Mouse (Mus musculus) A20 (cell line): Measurements from ENCODE around the gene Nr6a1.

Experiments used
- DNase-seq: peaks from one replicate; pipeline ENCODE4 v3.0.0-alpha.2; 2011; ENCODE audit warnings: low read depth, low spot score

Gene Nr6a1

GRCm38 (mm10) chr2:38927115-38927979, at the start of gene Nr6a1:
TSS of gene Nr6a1 (minus strand) at chr2:38927688.
- peak; percentile 80 for DNase-seq

- DNase-seq: no peak
Observed at GRCm38 (mm10) chr2:38975941-38976805, 48.7 kb upstream of the Nr6a1 start.

- DNase-seq: no peak
Observed at GRCm38 (mm10) chr2:38975181-38975580, 47.7 kb upstream of the Nr6a1 start.

- DNase-seq: peak; percentile 69
Observed at GRCm38 (mm10) chr2:38974171-38974570, 46.7 kb upstream of the Nr6a1 start.

- DNase-seq: no peak
Observed at GRCm38 (mm10) chr2:38973701-38974100, 46.2 kb upstream of the Nr6a1 start.

- DNase-seq: no peak
Observed at GRCm38 (mm10) chr2:38973223-38973622, 45.7 kb upstream of the Nr6a1 start.

GRCm38 (mm10) chr2:38970057-38970456, 42.6 kb upstream of the Nr6a1 start:
- no peak for DNase-seq

GRCm38 (mm10) chr2:38969650-38970049, 42.2 kb upstream of the Nr6a1 start:
- DNase-seq: no peak

- DNase-seq: no peak
Observed at GRCm38 (mm10) chr2:38964198-38964597, 36.7 kb upstream of the Nr6a1 start.

- DNase-seq: no peak
Observed at GRCm38 (mm10) chr2:38957671-38958223, 30.3 kb upstream of the Nr6a1 start.

- DNase-seq: peak; percentile 63
Observed at GRCm38 (mm10) chr2:38956062-38956461, 28.6 kb upstream of the Nr6a1 start.

- no peak for DNase-seq
Observed at GRCm38 (mm10) chr2:38953152-38953883, 25.8 kb upstream of the Nr6a1 start.

GRCm38 (mm10) chr2:38950281-38950719, 22.8 kb upstream of the Nr6a1 start:
- DNase-seq: no peak

- DNase-seq: no peak
Observed at GRCm38 (mm10) chr2:38947566-38947965, 20.1 kb upstream of the Nr6a1 start.

- DNase-seq: no peak
Observed at GRCm38 (mm10) chr2:38944460-38945161, 17.1 kb upstream of the Nr6a1 start.

GRCm38 (mm10) chr2:38943977-38944376, 16.5 kb upstream of the Nr6a1 start:
- no peak for DNase-seq

GRCm38 (mm10) chr2:38943161-38943560, 15.7 kb upstream of the Nr6a1 start:
- no peak for DNase-seq

- DNase-seq: no peak
Observed at GRCm38 (mm10) chr2:38941898-38942297, 14.4 kb upstream of the Nr6a1 start.

GRCm38 (mm10) chr2:38941426-38941825, 13.9 kb upstream of the Nr6a1 start:
- DNase-seq: no peak

GRCm38 (mm10) chr2:38939047-38939446, 11.6 kb upstream of the Nr6a1 start:
- DNase-seq: no peak

GRCm38 (mm10) chr2:38938007-38938406, 10.5 kb upstream of the Nr6a1 start:
- DNase-seq: no peak
